9 mouse cellular contexts compared by ENCODE assay signal in the genomic region with DNA sequence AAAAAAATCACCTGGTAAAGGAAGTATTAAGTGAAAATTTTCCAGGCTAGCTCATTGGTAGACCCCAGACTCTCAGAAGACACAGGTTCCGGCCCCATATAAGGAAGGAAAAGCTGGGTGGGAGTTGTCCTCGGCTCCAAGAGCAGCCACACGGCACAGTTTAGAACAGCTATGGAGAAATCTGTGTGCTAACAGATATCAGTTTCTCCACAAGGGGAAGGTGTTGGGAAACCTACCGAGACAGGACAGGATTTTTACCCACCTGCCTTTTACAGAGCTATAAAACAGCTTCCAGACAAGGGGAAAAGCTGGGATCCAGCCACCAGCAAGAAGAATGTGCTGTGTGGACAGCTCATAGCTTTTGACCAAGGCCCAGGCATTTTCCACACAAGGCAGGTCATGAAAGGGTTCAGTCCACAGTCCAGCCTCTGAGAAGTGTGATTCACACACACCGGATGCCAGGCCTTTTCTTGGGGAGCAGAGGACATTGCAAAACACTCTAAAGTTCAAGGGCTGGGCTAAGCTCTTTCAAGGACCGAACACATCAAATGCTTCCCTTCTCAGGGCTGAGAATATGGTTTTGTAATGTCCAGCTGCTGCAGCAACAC. TPM values are rescaled to one million over a fixed set of nuclear protein-coding genes. Genes with fewer than 3 reads are reported as not detected.
DNase-seq lines count a peak whose midpoint lies in the region; ATAC-seq and TF ChIP-seq lines count a peak whose summit lies in the region.
"Had no signal": no experiment of that assay in that cellular context is flagged by ENCODE, and none has a peak within 500 bp of the region (broad histone marks: within the 10 kb centered on the region; RNA-seq: fewer than 3 reads in every experiment).

No protein-coding gene starts in this region.

- H3K27ac ChIP-seq in intestine, embryonic 15.5 days, result peak overlapping the region; percentile 81
- no peak overlapping the region for H3K27ac ChIP-seq in forebrain, embryonic 10.5 days
- H3K27ac ChIP-seq in midbrain, embryonic 11.5 days (ENCODE audit: low read depth, low read length), result no peak overlapping the region
- H3K27ac ChIP-seq: midbrain, embryonic 12.5 days had no signal

- H3K4me2 ChIP-seq in intestine, embryonic 15.5 days (replicated peaks), result no peak overlapping the region; the same call in 1 of the 2 replicates
- H3K4me2 ChIP-seq in midbrain, embryonic 11.5 days, result no peak overlapping the region
- H3K4me2 ChIP-seq: midbrain, embryonic 12.5 days had no signal

- peak overlapping the region; percentile 75 for H3K4me3 ChIP-seq in E14TG2a.4 (replicated peaks; ENCODE audit: low read length)
- H3K4me3 ChIP-seq in intestine, embryonic 15.5 days (replicated peaks), result no peak overlapping the region
- no peak overlapping the region for H3K4me3 ChIP-seq in forebrain, embryonic 10.5 days
- no peak overlapping the region for H3K4me3 ChIP-seq in midbrain, embryonic 11.5 days (ENCODE audit: low read depth, low read length)
- H3K4me3 ChIP-seq: midbrain, embryonic 12.5 days had no signal

- ATAC-seq in intestine, embryonic 15.5 days, result peak; percentile 70
- ATAC-seq in midbrain, embryonic 11.5 days (ENCODE audit: low FRiP score), result no peak

- H3K4me1 ChIP-seq in E14TG2a.4 (replicated peaks; ENCODE audit: low read depth, low read length), result peaks cover 83% of the 10 kb centered on the region
- peaks cover 23% of the 10 kb centered on the region for H3K4me1 ChIP-seq in intestine, embryonic 15.5 days (replicated peaks)
- H3K4me1 ChIP-seq in forebrain, embryonic 10.5 days, result peaks cover 4% of the 10 kb centered on the region; the same call in 1 of the 2 replicates
- H3K4me1 ChIP-seq in midbrain, embryonic 11.5 days (ENCODE audit: control insufficient read depth, insufficient read depth, low read length), result no peaks in the 10 kb centered on the region
- H3K4me1 ChIP-seq: midbrain, embryonic 12.5 days had no signal

- H3K9me3 ChIP-seq in E14TG2a.4 (ENCODE audit: low read length), result no peaks in the 10 kb centered on the region
- H3K9me3 ChIP-seq in intestine, embryonic 15.5 days, result no peaks in the 10 kb centered on the region
- H3K9me3 ChIP-seq in forebrain, embryonic 10.5 days, result no peaks in the 10 kb centered on the region
- H3K9me3 ChIP-seq in midbrain, embryonic 11.5 days (ENCODE audit: control insufficient read depth, low read length), result no peaks in the 10 kb centered on the region
- H3K9me3 ChIP-seq: midbrain, embryonic 12.5 days had no signal

- no peak overlapping the region for H3K9ac ChIP-seq in intestine, embryonic 15.5 days
- H3K9ac ChIP-seq in midbrain, embryonic 11.5 days (ENCODE audit: low read length), result no peak overlapping the region
- H3K9ac ChIP-seq: midbrain, embryonic 12.5 days had no signal

- TF ChIP-seq CTCF in E14TG2a.4 (conservative IDR thresholded peaks at IDR 0.05; ENCODE audit: low read length), result no peak

- peaks cover 20% of the 10 kb centered on the region for H3K36me3 ChIP-seq in E14TG2a.4 (ENCODE audit: insufficient read depth, low read length)
- peaks cover 8% of the 10 kb centered on the region; the same call in 1 of the 2 replicates for H3K36me3 ChIP-seq in intestine, embryonic 15.5 days
- H3K36me3 ChIP-seq in forebrain, embryonic 10.5 days (replicated peaks), result peaks cover 12% of the 10 kb centered on the region
- no peaks in the 10 kb centered on the region for H3K36me3 ChIP-seq in midbrain, embryonic 11.5 days (ENCODE audit: control insufficient read depth, insufficient read depth, low read length)
- H3K36me3 ChIP-seq: midbrain, embryonic 12.5 days had no signal

- WGBS in intestine, embryonic 15.5 days, result 30% methylated on average over 6 of the region's 6 CpGs
- 82% methylated on average over 6 of the region's 6 CpGs for WGBS in forebrain, embryonic 10.5 days
- 79% methylated on average over 6 of the region's 6 CpGs for WGBS in midbrain, embryonic 11.5 days

- peak; percentile 80 for DNase-seq in adipocyte (ENCODE audit: low spot score)
- peak; percentile 81 for DNase-seq in lung, postnatal 10 days
- no peak for DNase-seq in forebrain, embryonic 10.5 days (ENCODE audit: extremely low spot score, low spot score)
- no peak for DNase-seq in embryo, embryonic 10.5 days (ENCODE audit: low spot score)
- DNase-seq in midbrain, embryonic 11.5 days (ENCODE audit: low spot score, missing footprints), result no peak
- no peak for DNase-seq in cerebellum, postnatal 25 days

- no peaks in the 10 kb centered on the region for H3K27me3 ChIP-seq in E14TG2a.4 (ENCODE audit: insufficient read depth, low read length)
- no peaks in the 10 kb centered on the region for H3K27me3 ChIP-seq in intestine, embryonic 15.5 days (replicated peaks)
- H3K27me3 ChIP-seq in forebrain, embryonic 10.5 days (ENCODE audit: poor library complexity, severe bottlenecking), result 0 out of 2 replicates have a peak, but pooled peaks cover 7% of the 10 kb centered on the region
- no peaks in the 10 kb centered on the region for H3K27me3 ChIP-seq in midbrain, embryonic 11.5 days (ENCODE audit: control insufficient read depth, insufficient read depth, low read length)
- H3K27me3 ChIP-seq: midbrain, embryonic 12.5 days had no signal

RNA-seq across cellular contexts. Expression of a gene that starts 32.4 kb away (rescaled TPM):
- 63.9 and 68.9 TPM in 2 replicates for polyA plus RNA-seq in intestine, embryonic 15.5 days (2015; fragmentation: Nextera tagmentation; extraction: Ambion mirVana)
- 23.2 and 30.1 TPM in 2 replicates for polyA plus RNA-seq in forebrain, embryonic 10.5 days (2016; fragmentation: Nextera tagmentation; extraction: Ambion mirVana)
- 20.0 and 21.2 TPM in 2 replicates for polyA plus RNA-seq in midbrain, embryonic 11.5 days (2014; fragmentation: Nextera tagmentation; extraction: Ambion mirVana)

RNA-seq across cellular contexts. Expression of a gene that starts 35.1 kb away (rescaled TPM):
- 7.4 and 10.5 TPM in 2 replicates for polyA plus RNA-seq in intestine, embryonic 15.5 days (2015; fragmentation: Nextera tagmentation; extraction: Ambion mirVana)
- 10.7 and 12.0 TPM in 2 replicates for polyA plus RNA-seq in forebrain, embryonic 10.5 days (2016; fragmentation: Nextera tagmentation; extraction: Ambion mirVana)
- polyA plus RNA-seq in midbrain, embryonic 11.5 days (2014; fragmentation: Nextera tagmentation; extraction: Ambion mirVana), result 15.7 and 17.1 TPM in 2 replicates

RNA-seq across cellular contexts. Expression of a gene that starts 45.0 kb away (rescaled TPM):
- polyA plus RNA-seq in intestine, embryonic 15.5 days (2015; fragmentation: Nextera tagmentation; extraction: Ambion mirVana), result 18.5 and 21.0 TPM in 2 replicates
- polyA plus RNA-seq in forebrain, embryonic 10.5 days (2016; fragmentation: Nextera tagmentation; extraction: Ambion mirVana), result 0.86 and 1.0 TPM in 2 replicates
- 0.48 and 0.59 TPM in 2 replicates for polyA plus RNA-seq in midbrain, embryonic 11.5 days (2014; fragmentation: Nextera tagmentation; extraction: Ambion mirVana)

RNA-seq across cellular contexts. Expression of a gene that starts 50.2 kb away (rescaled TPM):
- 3.3 and 4.3 TPM in 2 replicates for polyA plus RNA-seq in intestine, embryonic 15.5 days (2015; fragmentation: Nextera tagmentation; extraction: Ambion mirVana)
- not detected in 2 replicates for polyA plus RNA-seq in forebrain, embryonic 10.5 days (2016; fragmentation: Nextera tagmentation; extraction: Ambion mirVana)
- not detected in 2 replicates for polyA plus RNA-seq in midbrain, embryonic 11.5 days (2014; fragmentation: Nextera tagmentation; extraction: Ambion mirVana)

Comparison
In these comparisons a context has a peak if more than half of its experiments do, and no peak if none do; other contexts are left out.
1. DNase-seq: peak in adipocyte (single experiment) and lung, postnatal 10 days (single experiment); none in forebrain, embryonic 10.5 days (single experiment), embryo, embryonic 10.5 days (single experiment), midbrain, embryonic 11.5 days (single experiment) and cerebellum, postnatal 25 days (0 of 2).